Mouse (Mus musculus) urinary bladder, postnatal 25 days (tissue): ENCODE results near the gene Tubd1.
"Not testable (repeated sequence)": the region's sequence is repeated elsewhere in the genome, so short reads cannot be mapped to it uniquely, and the experiment has no call there.

ENCODE experiments used
- DNase-seq: peaks from one replicate; pipeline ENCODE4 v3.0.0; 2022; ENCODE audit warnings: low spot score

Gene Tubd1

GRCm38 (mm10) chr11:86544639-86545299, at the start of gene Tubd1, which contains the start of gene Rps6kb1:
TSS of gene Tubd1 (plus strand) at chr11:86544991.
TSS of gene Rps6kb1 (minus strand) at chr11:86544805.
- peak; percentile 98 for DNase-seq

- DNase-seq = no peak
Observed at GRCm38 (mm10) chr11:86497356-86497755, 47.4 kb upstream of the Tubd1 start.

DNA sequence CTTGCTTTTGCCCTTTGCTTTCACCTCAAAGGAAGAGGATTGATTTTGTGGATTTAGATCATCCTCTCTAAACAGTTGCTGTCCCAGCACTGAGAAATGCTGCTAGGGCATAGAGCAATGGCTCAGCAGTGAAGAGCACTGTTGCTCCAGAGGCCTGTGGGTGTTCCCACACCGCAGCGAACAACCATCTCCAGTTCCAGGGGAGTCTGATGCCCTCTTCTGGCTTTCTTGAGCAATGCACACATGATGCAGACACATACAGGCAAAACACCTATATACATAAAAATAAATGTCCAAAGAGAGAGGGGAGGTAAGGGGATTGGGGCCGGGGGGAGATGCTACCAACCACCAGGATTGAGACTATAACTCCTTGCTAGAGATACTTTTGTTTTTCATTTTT, 46.9 kb upstream of the Tubd1 start:
- DNase-seq = no peak

DNA sequence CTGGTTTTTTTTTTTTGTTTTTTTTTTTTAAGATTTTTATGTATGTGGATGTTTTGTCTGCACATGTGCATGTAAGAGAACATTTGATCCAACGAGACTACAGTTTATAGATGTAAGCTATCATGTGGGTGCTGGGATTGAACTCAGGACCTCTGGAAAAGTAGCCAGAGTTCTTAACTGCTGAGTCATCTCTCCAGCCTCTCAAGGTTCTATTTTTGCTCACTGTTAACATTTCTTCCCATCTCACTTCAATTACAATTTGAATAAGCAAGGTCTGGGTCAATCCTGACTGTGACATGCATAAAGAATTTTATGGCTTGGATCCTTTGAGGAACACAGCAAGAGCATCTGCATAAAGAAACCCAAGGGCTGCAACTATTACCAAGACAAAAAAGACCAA, 44.0 kb upstream of the Tubd1 start:
- no peak for DNase-seq

GRCm38 (mm10) chr11:86503121-86503520, 41.7 kb upstream of the Tubd1 start:
- no peak for DNase-seq

GRCm38 (mm10) chr11:86507334-86507733, 37.5 kb upstream of the Tubd1 start:
- no peak for DNase-seq

- DNase-seq = no peak
Observed at GRCm38 (mm10) chr11:86507991-86508390, 36.8 kb upstream of the Tubd1 start.

DNA sequence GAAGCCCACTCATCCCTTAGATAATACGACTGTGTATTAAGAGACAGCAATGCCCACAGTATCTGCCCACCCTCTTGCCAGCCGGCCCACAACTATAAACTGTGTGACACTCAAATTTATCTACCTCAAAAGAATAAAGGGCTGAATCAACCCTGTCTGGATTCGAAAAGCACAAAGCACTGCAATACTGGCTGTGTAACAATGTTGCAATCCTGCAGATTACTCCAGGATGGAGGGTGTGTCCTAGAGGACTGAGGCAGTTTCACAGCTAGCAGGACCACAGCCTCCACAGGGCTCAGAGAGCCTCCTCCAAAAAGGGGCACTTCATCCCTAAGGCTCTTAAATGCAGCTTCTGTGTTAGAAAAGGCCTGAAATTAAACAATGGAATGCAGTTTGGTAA, 28.2 kb upstream of the Tubd1 start:
- DNase-seq = no peak

- DNase-seq = no peak
Observed at GRCm38 (mm10) chr11:86517229-86517628, 27.6 kb upstream of the Tubd1 start.

DNA sequence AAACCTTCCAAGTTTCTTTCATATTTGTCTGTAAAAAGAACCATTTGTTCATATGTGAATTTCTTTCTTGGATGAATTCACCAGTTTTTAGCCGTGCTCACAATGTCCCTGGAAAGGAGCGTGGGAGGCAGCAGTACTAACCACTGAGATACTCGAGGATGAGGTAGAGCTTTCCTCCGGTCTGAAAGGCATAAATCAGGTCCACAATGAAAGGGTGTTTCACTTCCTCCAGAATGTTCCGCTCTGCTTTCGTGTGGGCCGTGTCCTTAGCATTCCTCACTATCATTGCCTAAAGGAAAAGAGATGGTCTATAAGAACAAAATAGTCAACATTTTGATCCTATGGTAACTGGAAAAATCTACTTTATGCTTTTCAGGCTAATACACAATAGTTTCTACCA, 25.0 kb upstream of the Tubd1 start:
- DNase-seq = no peak

DNA sequence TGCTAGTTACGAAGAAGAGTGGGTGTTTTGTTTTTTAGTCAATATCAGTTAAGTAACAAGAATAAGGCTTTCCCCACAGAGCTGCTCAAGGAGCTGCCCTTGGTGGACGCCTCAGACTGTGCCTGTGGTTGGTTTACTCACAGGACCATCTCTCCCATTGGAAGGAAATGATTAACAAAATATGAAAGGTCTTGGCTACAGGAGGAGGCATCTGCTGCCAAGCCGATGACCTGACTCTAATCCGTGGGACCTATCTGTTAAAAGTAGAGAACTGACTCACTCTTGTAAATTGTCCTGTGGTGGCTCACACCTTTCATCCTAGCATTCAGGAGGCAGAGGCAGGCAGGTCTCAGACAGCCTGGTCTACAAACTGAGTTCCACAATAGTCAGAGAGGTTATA, 17.3 kb upstream of the Tubd1 start:
- DNase-seq = no peak

GRCm38 (mm10) chr11:86532834-86533233, 12.0 kb upstream of the Tubd1 start:
- DNase-seq = no peak

DNA sequence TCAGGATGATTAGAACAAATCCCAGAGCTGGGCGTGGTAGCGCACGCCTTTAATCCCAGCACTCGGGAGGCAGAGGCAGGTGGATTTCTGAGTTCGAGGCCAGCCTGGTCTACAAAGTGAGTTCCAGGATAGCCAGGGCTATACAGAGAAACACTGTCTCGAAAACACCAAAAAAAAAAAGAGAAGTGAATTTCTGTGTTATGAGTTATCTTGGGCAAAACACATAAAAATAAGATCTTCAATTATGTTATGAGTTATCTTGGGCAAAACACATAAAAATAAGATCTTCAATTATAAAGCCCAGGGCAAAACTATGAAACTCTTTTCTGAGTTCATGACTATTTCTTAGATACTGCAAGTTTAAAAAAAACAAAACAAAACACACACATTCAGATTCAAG, 11.5 kb upstream of the Tubd1 start:
- DNase-seq = not testable (repeated sequence)

DNA sequence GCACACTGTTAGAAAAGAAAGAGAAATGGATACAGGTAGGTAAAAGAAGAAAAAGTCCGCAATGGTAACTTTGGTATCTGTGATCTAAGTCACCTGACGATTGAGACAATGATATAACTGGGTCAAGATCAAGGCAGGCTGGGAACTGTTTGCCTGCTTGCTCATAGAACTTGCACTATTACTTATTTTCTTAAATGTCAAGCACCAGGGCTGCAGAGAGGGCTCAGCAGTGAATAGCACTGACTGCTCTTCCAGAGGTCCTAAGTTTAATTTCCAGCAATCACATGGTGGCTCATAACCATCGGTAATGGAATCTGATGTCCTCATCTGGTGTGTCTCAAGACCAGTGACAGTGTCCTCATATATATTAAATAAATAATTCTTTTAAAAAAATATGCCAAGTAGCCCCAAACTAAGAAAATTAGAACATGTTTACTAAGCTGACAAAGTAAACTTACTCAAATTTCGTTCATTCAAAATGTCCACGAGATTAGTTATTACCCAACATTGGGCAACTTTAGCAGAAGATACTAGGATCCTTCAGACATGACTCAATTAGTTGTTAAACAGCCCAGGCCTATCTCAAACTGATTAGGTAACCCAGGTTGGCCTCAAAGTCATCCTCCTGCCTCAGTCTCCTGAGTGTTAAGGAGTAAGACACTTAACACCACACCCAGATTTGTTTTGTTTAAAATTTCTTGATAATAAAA, 10.4 kb upstream of the Tubd1 start:
- DNase-seq = no peak

GRCm38 (mm10) chr11:86538786-86539185, 6.0 kb upstream of the Tubd1 start:
- DNase-seq = no peak

DNA sequence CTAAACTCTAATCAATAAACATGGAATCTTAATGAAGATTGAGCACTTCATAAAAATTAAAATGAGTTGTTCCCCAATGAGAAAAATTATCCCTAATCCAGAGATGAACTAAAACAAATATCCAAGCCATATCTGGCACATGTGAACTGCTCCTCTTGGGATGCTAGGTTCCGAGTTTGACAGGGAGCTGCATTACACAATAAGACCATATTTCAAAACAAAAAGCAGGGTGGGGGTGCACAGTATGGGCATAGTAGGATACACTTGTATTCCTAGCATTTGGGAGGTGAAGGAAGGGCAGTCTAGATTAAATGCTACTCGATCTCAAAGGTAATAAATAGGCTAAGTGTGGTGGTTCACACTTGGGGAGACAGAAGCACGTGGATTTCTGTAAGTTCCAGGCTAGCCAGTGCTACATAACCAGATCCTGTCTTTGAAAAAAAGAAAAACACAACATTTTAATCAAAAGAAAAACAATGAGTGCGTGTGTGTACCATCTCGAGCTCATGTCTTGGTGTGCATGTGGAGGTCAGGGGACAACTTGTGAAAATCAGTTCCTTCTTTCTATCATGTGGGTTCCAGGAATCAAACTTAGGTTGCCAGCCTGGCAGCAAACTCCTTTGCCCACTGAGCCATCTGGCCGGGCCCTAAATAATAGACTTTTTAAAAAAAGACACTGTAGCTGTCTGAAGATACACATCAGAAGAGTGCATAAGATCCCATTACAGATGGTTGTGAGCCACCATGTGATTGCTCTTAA, 4.9 kb upstream of the Tubd1 start:
- no peak for DNase-seq

- no peak for DNase-seq
Observed at GRCm38 (mm10) chr11:86540476-86540845, 4.3 kb upstream of the Tubd1 start.

DNA sequence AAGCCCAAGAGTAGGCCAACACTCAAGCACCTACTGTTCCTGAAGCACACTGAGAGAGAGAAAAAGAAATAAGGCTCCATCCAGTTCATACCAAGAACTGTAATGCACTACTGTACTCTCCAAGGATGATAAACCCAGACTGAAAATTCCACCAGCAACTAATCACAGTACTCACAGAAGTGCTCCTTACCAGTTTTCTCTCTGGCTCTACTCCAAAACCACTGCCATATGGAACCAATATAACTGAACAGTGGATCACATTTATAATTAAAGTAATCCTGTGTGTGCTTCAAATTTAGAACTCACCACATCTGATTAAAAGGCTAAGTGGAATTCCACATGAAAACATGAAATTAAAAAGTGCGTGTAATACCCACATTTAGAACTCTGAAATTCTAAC, 1.9 kb upstream of the Tubd1 start:
- DNase-seq = no peak

DNA sequence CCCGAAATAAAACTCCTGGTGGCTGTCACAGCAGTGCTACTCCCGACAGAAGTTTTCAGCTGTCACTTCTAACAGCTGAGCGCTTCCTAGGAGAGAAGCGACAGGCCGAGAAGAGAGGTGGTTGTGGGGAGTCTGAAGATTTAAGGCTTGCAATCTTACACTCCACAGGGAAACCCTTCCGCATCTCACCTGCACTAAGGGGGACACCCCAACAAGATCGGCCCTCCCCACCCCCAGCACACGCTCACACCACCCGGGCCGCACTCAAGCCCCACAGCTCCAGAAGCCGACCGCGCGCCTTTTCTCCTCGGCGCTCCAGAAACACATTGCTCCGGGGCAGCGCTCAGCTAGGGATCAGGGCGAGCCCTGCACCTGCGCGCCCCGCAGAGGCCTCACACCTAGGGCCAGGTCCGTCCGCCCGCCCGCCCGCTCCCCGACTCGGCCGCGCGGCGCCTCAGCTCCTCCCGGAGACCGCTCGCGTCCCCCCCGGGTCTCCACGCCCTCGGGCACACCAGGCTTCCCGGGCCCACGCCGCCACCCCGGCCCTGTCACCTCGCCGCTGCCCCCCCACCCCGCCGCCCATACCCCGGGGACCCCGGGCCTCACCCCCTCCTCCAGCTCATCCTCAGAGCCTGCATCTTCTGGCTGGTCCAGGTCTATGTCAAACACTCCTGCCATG, 692 bp upstream of the Tubd1 start:
- DNase-seq = no peak

GRCm38 (mm10) chr11:86545556-86545955, 765 bp downstream of the Tubd1 start:
- no peak for DNase-seq

DNA sequence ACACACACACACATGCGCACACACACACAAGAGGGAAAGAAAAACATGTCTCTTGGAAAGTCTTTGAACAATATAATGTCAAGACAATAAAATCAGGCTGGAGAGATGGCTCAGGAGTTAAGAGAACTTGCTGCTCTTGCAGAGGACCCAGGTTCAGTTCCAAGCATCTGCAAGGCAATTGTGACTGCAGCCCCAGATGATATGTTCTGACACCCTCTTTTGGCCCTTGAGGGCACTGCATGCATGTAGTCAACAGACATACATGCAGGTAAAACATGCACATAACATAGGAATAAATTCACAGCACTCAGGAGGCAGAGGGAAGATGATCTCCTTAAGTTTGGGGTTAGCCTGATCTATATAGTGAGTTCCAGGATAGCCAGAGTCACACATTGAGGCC, 2.6 kb downstream of the Tubd1 start:
- no peak for DNase-seq

DNA sequence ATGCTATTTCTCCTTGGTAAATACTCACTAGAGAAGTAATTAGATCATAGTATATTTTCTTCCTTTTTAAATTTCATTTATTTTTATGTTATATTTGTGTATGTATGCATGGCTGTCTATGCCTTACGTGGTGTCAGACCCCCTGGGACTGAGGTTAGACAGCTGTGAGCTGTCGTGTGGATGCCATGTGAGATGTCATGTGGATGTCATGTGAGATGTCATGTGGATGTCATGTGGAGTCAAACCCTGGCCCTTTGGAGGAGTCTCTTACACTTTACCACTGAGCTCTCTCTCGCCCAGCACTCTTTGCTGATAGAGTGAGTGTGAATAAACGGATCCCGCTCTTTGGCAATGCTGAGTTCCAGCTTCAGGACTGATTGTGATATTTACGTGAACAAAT, 8.7 kb downstream of the Tubd1 start:
- DNase-seq = no peak

DNA sequence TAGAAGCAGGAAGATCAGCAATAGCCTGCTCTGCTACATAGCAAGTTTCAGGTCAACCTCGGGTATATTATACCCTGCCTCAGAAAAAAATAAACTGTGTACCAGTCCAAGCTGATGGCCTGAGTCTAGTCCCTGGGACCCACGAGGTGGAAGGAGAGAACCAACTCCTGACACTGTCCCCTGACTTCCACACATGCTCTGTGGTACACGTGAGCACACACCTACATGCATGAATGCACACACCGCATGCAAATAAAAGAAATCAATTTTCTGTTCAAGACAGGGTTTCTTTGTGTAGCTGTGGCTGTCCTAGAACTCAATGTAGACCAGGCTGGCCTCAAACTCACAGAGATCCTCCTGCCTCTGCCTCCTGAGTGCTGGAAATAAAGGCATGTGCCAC, 13.5 kb downstream of the Tubd1 start:
- DNase-seq = no peak
